Mouse (Mus musculus) adrenal gland, postnatal 25 days (tissue): ENCODE results near the gene Pcdh9. TPM values are rescaled to one million over a fixed set of nuclear protein-coding genes. Genes with fewer than 3 reads are reported as not detected.

ENCODE experiments used
- DNase-seq: peaks from one replicate; pipeline ENCODE4 v3.0.0; 2021; ENCODE audit warnings: mixed read lengths
- long read RNA-seq: library from polyadenylated mRNA; stranded (forward); transcript quantifications from one replicate; pipeline ENCODE4 v2.0.0, GENCODE M21; 2021
- total RNA-seq: library from RNA; stranded (reverse); gene quantifications from 2 replicates; pipeline ENCODE4 v1.2.3, GENCODE M21; 2021

Pcdh9 gene
- 2.2 and 3.4 TPM in 2 replicates for total RNA-seq
- long read RNA-seq: 0 reads

- peak; percentile 76 for DNase-seq
Observed at GRCm38 (mm10) chr14:93890519-93891370, at the start of gene Pcdh9. Pcdh9 (minus strand) TSS chr14:93890679.

DNA sequence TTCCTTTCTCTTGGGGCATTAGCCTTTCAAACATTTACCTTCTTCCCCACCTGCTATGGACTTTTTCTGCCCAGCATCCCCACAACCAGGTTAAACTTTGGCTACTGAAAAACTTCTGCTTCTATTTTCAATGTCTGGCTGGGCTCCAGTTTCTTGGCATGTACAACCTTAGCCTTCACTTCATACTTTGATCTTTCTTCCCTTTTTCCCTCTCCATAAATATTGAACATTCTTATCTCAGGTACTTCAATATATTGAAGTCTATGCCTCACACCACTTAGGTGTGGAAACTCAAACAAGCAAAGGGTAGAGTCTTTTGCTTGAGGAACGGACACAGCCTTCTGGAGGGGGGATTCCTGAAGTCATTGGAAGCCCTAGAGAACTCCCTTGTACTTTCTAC is 16.4 kb upstream of the Pcdh9 start:
- no peak for DNase-seq

GRCm38 (mm10) chr14:93898533-93898932 is 8.1 kb upstream of the Pcdh9 start:
- no peak for DNase-seq

- DNase-seq: no peak
Observed at GRCm38 (mm10) chr14:93895131-93895530, 4.7 kb upstream of the Pcdh9 start.

DNA sequence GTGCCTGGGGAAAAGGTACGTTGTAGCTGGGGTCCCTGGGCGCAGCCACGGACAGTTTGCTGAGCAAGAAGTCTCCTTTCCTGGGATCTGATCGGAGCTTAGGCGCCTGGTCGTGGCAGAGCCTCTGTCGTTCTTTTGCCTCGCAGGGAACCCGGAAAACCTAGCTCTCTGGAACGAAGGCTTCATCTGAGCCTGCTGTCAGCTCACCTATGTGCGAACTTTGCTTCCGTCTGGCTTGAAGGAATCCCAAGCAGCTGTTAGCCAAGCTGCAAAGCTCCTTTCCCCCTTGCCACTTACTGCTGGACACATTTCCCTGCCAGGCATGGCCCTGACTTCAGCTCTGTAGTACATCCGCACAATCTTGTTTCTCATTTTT is 880 bp upstream of the Pcdh9 start:
- DNase-seq: no peak

GRCm38 (mm10) chr14:93889839-93890518 is 500 bp downstream of the Pcdh9 start:
- DNase-seq: no peak

- no peak for DNase-seq
Observed at GRCm38 (mm10) chr14:93889231-93889630, 1.2 kb downstream of the Pcdh9 start.

- DNase-seq: no peak
Observed at GRCm38 (mm10) chr14:93888346-93888745, 2.1 kb downstream of the Pcdh9 start.

- DNase-seq: no peak
Observed at GRCm38 (mm10) chr14:93887066-93887465, 3.4 kb downstream of the Pcdh9 start.

DNA sequence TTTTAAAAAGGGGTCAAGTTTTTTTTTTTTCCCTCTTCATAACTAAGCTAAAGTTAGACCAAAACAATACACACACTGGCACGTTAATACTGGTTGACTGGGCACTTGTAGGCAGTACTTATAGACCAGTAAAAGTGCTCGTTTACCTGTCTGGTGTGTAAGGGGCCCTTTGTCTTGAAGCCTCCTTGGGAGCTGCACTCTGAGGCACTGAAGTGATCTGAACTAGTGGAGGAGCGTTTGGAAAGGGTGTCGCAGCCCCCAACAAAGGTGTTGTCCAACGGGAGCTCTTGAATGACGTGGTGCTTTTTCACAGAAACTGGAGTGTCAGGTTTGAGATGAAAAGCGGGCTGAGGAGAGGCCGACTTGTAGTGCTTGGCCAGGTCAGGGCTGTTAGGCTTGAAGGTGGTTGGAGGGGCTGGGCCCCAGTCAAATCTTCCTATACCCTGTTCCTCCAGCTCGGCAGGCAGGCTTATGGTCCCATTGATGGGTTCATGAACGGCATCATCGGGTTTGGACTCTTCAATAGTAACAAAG is 4.9 kb downstream of the Pcdh9 start:
- DNase-seq: no peak

DNA sequence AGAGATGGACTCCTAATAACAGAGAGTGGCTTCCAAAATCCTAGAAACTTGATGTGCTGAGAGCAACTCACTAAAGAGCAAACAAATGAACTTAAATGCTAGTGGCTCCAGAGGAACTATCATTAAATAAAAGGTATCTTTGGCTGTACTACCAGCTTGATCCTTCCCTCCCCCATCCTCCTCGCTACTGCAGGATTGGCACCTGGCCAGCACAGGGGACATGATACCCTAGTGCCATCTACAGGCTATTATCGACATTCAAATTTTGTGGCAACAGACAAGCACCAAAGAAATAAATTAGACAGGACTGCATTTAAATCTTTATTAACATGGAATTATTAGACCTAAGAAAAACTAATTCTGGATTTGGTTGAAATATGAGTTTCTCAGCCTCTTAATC is 6.0 kb downstream of the Pcdh9 start:
- peak; percentile 72 for DNase-seq

DNA sequence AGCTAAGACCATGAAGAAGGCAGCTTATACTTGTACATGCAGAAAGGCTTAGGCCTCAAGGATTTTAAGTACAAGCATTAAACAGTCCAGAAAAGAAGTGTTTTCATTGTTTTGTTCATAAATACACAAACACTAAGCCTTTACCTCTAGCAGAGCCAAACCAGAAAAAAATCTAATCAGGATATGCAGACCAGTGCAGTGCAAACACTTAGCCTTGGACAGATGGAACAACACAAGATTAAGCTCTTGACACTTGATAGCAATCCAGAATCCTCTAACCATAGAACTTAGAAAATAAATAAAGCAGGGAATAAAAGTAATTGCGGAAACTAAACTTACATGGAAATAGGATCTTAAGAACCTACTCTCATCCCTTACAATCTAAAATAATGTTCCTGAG is 10.4 kb downstream of the Pcdh9 start:
- DNase-seq: no peak

- no peak for DNase-seq
Observed at GRCm38 (mm10) chr14:93875968-93876367, 14.5 kb downstream of the Pcdh9 start.

DNA sequence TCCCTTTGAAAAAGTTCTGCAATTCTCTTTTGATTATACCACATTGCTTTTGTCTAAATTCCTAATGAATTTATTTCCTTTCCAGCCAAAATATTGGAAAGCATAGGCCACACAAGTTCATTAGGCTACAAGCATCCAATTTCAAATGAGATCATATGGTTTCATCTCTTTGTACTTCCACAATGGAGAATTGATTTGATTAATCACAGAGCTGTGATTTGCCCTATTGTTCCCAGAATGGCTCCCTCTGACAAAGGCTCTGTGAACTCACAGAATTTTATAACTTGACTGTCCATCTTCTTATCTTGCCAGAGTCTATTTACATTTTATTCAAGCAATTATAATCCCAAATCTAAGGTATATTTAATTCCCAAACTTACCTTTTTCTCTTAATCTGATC is 22.3 kb downstream of the Pcdh9 start:
- DNase-seq: no peak

- no peak for DNase-seq
Observed at GRCm38 (mm10) chr14:93858069-93858468, 32.4 kb downstream of the Pcdh9 start.

DNA sequence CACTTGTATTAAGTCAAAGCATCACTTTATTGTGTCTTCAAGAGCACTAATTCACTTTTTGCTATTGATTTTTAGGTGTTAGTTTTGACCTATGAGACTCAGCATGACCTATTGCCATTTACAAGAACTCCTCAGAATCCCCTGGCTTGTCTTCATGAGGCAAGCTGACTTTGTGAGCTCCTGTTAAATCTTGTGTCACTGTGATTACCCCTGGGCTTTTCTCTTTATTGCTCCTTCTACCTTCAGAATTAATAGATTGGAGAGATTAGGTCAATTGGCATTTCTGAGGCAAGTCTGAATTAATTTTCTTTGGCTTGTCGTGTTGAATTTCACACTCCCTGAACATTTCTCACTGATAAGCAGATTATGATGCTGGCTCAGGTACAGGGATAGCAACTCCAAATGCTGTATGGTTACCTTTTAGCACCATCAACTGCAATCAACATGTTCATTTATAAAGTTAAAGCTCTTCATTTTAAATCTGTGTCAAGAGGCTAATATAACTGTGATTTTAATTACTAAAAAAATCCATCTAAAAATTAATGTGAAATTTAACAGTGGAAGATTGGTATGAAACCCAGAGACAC is 44.3 kb downstream of the Pcdh9 start:
- no peak for DNase-seq

DNA sequence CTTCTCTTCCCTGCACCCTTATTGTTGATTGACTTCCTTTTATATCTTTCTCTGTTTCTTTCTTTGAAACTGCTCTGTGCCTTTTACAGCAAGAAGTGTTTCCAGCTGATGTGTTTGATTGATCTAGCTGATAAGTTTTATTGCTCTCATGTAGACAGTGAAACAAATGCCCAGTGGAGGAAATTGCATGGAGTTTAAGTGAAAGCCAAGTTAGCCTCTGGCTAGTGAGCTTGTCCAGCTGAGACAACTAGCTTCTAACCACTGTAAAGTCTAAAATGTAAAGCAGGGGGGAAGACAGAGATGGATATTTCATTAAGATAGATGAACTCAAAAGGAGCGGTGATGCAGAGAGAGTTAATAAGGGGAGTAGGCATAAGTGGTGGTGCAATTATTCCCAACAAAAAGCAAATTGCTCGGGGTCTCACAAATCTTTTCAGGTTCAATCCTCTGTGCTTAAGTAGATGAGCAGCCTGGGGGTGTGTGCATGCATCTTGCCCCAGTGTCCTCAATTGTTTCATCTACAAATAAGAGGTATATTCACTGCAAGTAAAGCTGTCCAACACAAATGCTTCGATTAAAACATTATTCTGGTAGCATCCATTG is 47.7 kb downstream of the Pcdh9 start:
- DNase-seq: no peak

- DNase-seq: no peak
Observed at GRCm38 (mm10) chr14:93832511-93832910, 58.0 kb downstream of the Pcdh9 start.

DNA sequence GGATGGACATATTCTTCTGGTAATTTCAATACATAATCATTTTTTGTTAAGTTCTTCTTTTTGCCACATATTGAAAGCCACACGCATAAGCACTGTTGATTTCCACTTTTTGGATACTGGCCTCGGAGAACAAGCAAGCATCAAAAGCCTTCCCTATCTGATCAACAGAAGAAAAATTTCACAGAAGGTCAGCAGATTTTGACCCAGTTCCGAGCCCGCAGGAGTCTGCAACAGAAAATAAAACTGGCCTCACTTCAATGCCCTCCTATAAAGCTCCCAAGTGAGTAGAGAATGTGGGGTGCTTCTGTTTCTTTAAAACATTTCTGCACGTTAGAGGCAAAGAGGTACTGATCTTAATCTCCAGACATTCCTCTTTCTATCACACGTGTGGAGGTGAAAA is 63.3 kb downstream of the Pcdh9 start:
- no peak for DNase-seq

DNA sequence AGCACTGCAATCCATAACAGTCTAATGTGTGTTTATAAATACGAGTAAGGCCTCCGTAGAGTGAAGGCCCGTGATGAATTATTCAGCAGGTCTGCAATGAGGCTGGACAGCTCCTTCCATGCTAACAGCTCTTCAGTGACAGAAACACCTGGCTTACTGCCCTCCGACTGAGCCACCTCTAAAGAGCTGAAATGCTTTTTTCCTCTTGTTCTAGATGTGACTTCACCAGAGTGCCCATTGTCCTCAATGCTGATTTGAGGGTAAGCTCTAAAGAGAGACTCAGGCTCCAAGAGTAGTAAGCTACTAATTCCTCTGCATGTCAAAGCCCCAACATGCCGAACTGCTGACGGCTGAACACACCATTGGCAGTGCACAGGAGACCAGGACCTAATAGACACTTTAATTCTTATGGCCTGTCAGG is 64.4 kb downstream of the Pcdh9 start:
- DNase-seq: no peak

DNA sequence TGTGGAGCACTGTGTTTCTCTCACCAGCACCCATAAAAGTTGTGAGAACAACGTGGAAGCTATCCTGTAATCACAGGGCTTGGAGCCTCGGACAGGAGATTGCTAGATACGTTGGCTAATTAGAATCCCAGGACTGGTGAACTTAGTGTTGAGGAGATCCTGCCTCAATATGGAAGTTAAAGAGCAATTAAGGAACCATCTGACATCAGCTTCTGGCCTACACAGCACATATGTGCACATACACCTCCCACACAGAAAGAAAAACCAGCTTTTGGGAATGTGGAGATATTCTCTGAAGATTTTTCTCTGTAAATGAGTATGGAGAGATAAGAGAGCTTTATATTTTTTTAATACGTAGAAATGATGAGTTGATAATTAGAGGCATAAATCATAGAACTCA is 71.6 kb downstream of the Pcdh9 start:
- no peak for DNase-seq

DNA sequence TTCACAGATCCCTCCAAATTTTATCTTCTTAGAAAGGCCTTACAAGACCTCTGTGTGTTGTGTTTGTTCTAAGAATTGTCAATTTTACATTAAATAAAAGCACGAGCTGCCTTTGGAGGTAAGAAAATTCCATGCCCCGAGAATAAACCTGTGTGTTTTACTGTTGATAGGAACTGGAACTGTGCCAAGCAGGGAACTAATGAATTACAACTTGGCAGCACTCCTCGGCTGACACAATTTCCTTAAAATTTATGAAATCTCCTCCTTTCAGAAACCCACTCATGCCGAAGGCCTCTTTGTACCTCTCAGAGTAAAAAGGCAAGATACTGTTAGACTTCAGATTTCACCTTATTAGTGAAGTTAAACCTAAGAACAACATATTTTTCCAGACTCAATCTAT is 72.9 kb downstream of the Pcdh9 start:
- DNase-seq: no peak

GRCm38 (mm10) chr14:93794530-93794929 is 95.9 kb downstream of the Pcdh9 start:
- DNase-seq: no peak
